Mouse (Mus musculus): ENCODE data around the gene Hus1b.

DNA sequence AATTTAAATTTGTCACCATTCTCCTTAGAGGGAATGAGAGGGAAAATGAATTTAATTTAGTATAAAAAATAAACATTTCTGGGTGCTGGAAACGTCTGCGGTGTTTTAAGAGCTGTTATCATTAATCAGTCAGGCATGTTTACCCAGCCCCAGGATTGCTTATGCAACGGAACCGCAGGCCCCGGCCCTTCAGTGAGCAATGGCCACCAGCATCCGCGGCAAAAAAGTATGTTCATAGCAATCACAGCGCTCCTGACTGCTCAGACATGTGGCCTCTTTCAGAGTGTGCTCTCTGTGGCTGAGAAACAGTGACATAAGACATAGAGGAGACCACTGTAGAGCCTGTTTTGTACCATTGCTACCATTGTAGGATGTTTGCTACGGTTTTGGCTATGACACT is 42.7 kb upstream of the Hus1b start:
- TF ChIP-seq MYC (IDR thresholded peaks at IDR 0.05; ENCODE audit: low read depth, low read length) (no peak), TBP (conservative IDR thresholded peaks at IDR 0.05; ENCODE audit: low read depth, low read length) (no peak), MXI1 (IDR thresholded peaks at IDR 0.05; ENCODE audit: low read depth, low read length) (no peak)
